Mouse (Mus musculus) mesoderm, embryonic 11.5 days (tissue): ENCODE data around the gene Actr6.
"Not testable (repeated sequence)": the region's sequence is repeated elsewhere in the genome, so short reads cannot be mapped to it uniquely, and the experiment has no call there.

ENCODE experiments used
- DNase-seq: peaks from one replicate; pipeline ENCODE4 v3.0.0-alpha.2; 2012; ENCODE audit warnings: low read depth, low spot score

Gene Actr6

DNA sequence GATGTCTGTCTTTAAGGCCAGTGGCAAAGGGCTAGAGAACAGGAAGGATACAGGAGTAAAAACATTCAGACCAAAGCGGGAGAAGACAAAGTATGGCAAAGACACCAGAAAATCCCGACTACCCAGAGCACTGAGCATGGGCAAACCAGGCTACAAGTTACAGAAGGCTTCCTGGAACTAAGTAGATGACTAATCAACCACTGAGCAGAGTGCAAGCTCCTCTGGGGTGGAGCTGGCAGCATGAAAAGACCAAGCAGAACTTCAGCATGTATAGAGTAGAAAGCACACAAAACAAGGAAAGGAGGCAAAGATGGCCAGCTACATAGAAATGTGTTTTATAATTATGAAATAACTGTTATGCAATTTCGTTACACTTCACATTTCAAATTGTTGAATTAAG lies 51.6 kb downstream of the Actr6 start:
- no peak for DNase-seq

DNA sequence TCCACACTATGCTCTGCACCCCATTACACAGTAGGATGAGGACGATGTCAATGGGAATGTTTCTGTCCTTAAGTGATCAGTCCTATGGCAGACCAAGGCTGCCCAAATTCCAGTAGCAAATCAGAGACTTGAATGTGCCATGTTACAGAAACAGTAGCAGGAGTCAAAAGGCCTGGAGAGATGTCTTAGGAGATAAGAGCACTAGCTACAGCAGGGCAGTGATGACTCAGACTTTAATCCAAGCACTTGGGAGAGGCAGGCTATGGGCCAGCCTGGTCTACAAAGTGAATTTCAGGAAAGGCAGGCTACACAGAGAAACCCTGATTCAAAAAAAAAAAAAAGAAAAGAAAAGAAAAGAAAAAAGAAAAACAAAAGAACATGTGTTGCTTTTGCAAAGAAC lies 52.6 kb downstream of the Actr6 start:
- no peak for DNase-seq

DNA sequence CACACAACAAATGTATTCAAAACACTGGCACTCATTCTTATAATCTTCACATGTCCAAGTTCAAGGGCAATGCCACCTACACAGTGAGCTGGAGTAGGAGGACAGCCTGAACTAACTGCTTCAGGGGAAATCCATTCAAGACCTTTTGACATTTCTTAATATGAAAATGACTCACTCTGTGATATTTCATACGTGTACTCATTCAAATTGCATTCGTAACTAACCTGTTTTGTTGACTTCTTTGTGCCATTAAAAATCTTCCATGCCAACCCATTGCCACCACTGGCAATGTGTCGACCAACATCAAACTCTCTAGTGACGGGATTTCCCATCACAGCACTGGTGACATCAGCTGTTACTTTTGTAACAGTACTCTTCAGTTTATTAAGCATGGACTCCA lies 54.0 kb downstream of the Actr6 start:
- no peak for DNase-seq

GRCm38 (mm10) chr10:89676609-89677008 lies 55.5 kb downstream of the Actr6 start:
- DNase-seq = no peak

- not testable (repeated sequence) for DNase-seq
Measured at GRCm38 (mm10) chr10:89670371-89670770, 61.7 kb downstream of the Actr6 start.

- no peak for DNase-seq
Measured at GRCm38 (mm10) chr10:89667571-89667970, 64.5 kb downstream of the Actr6 start.

DNA sequence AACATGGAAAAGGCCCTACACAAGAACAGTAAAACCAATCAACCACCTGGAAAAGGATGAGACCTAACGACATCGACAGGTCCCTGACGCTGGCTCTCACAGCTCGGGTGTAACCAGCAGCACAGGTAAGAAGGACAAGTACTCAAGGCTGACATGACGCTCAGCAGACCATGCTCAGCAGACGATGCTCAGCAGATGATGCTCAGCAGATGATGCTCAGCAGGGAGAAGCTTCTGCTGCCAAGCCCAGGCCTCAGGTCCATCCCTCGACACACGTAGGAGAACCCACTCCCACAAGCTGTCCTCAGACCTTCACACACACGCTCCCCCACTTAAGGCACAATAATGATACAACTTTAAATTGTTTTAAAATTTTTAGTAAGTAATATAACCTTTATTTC lies 66.4 kb downstream of the Actr6 start:
- no peak for DNase-seq

DNA sequence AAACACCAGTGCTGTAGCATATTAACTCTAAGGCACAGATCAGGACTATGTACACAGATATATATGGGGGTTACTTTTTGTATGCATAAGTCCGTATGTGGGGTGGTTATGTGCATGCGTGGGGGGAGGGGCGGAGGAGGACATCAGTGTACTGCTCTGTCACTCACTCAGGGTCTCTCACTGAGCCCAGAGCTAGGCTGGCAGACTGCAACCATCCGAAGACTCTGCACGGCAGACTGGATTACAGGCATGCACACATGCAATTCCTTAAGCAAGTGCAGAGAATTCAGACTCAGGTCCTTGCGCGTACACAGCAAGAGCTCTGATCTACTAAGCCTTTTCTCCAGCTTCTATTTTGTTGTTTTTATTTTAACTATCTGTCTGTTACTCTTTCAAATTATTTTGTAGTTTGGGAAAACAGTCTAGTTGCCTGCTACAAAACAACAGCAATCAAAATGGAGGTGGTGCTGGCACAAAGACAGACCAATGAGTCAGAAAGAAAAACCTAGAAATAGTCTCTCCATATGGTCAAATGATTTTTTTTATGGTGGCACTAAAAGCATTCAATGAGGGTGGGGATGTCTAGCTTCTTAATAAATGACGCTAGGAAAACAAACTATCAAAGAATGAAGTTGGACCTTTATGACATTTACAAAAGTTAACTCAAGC lies 67.0 kb downstream of the Actr6 start:
- no peak for DNase-seq
